Mouse (Mus musculus) G1E (cell line): Measurements from ENCODE around the gene Cntnap1. TPM values are rescaled to one million over a fixed set of nuclear protein-coding genes. Genes with fewer than 3 reads are reported as not detected.
A peak's percentile ranks its signal among the peaks of the same experiment; 100 is the strongest.

Source experiments
- ATAC-seq: 2 replicates; pipeline ENCODE4 v1.8.0; 2016; ENCODE audit warnings: mild to moderate bottlenecking; ENCODE audit not compliant: insufficient number of reproducible peaks, poor library complexity, low FRiP score, severe bottlenecking; ENCODE audit errors: extremely low read depth
- DNase-seq: peaks from one replicate; pipeline ENCODE4 v3.0.0; 2012; ENCODE audit warnings: low spot score
- H3K27me3 ChIP-seq: 2 replicates; pipeline ENCODE4 v1.6.1; 2012; ENCODE audit warnings: mild to moderate bottlenecking, low read length, inconsistent platforms; ENCODE audit not compliant: insufficient read depth
- H3K36me3 ChIP-seq: replicated peaks from 2 replicates; pipeline ENCODE3; 2012; ENCODE audit warnings: mild to moderate bottlenecking, inconsistent platforms
- H3K4me1 ChIP-seq: 2 replicates; pipeline ENCODE4 v1.6.1; 2012; ENCODE audit warnings: low read depth, low read length, inconsistent platforms, mixed read lengths; ENCODE audit not compliant: insufficient read depth
- H3K4me3 ChIP-seq: 2 replicates; pipeline ENCODE4 v1.5.1; 2012; ENCODE audit warnings: low read depth, mild to moderate bottlenecking, inconsistent platforms, low read length, moderate library complexity, mixed read lengths
- H3K9me3 ChIP-seq: replicated peaks from 2 replicates; pipeline ENCODE4 v1.6.1; 2012; ENCODE audit warnings: inconsistent platforms
- CTCF ChIP-seq: IDR thresholded peaks from 2 replicates; pipeline ENCODE4 v1.5.1; 2012; ENCODE audit warnings: low read depth, low read length, inconsistent platforms, mixed read lengths
- GATA1 ChIP-seq: IDR thresholded peaks from 2 replicates; pipeline ENCODE4 v1.6.1; 2012; ENCODE audit warnings: borderline replicate concordance, low read length, inconsistent platforms, mixed read lengths
- GATA2 ChIP-seq: IDR thresholded peaks from 2 replicates; pipeline ENCODE4 v1.6.1; 2012; ENCODE audit warnings: low read depth, low read length, inconsistent platforms, borderline replicate concordance
- POLR2AphosphoS5 ChIP-seq: IDR thresholded peaks from 2 replicates; pipeline ENCODE4 v1.6.1; 2012; ENCODE audit warnings: low read depth, low read length, inconsistent platforms; ENCODE audit not compliant: insufficient replicate concordance
- TAL1 ChIP-seq: conservative IDR thresholded peaks from 2 replicates; pipeline ENCODE4 v1.6.1; 2012; ENCODE audit warnings: low read depth, low read length, inconsistent platforms, mixed read lengths
- polyA plus RNA-seq: library from polyadenylated mRNA; stranded (reverse); fragments of >175 nt; gene quantifications from 2 replicates; pipeline ENCODE4 v1.2.3, GENCODE M21; 2012
- total RNA-seq, 2 experiments: library from RNA; stranded (forward) in 1 of 2; stranded (reverse) in 1 of 2; fragments of 200-1000 nt in 1 of 2; fragments of >200 nt in 1 of 2; fragmentation: Nextera tagmentation in 1 of 2; gene quantifications; 2 replicates each; pipeline ENCODE4 v1.2.3; 2014 to 2017

The Cntnap1 gene
- total and polyA plus RNA-seq, 3 experiments = under 0.01 to 0.02 TPM; not detected in 1

GRCm38 (mm10) chr11:101173631-101174388, 3.5 kb downstream of the Cntnap1 start:
- Histone ChIP-seq H3K27me3 (peaks cover 85% of the 10 kb centered on the region), H3K4me1 (peaks cover 63% of the 10 kb centered on the region), H3K4me3 (peak overlapping the region; percentile 65; the same call in 1 of the 2 replicates), H3K36me3 (no peaks in the 10 kb centered on the region), H3K9me3 (0 out of 2 replicates have a peak, but pooled peaks cover 2% of the 10 kb centered on the region)
- ATAC-seq = no peak
- TF ChIP-seq GATA2 (no peak), CTCF (peak; percentile 85), POLR2AphosphoS5 (no peak)
- peak; percentile 50 for DNase-seq

- Histone ChIP-seq H3K4me1 (peaks cover 63% of the 10 kb centered on the region), H3K27me3 (peaks cover 84% of the 10 kb centered on the region), H3K36me3 (no peaks in the 10 kb centered on the region), H3K9me3 (0 out of 2 replicates have a peak, but pooled peaks cover 2% of the 10 kb centered on the region), H3K4me3 (peak overlapping the region; percentile 65; the same call in 1 of the 2 replicates)
- TF ChIP-seq POLR2AphosphoS5 (no peak), TAL1 (no peak), GATA2 (no peak), CTCF (no peak), GATA1 (no peak)
- no peak for DNase-seq
- no peak for ATAC-seq
Observed at GRCm38 (mm10) chr11:101174389-101174745, 4.0 kb downstream of the Cntnap1 start.

- Histone ChIP-seq H3K27me3 (peaks cover 79% of the 10 kb centered on the region), H3K4me3 (peak within 1 kb of the TSS; percentile 65; the same call in 1 of the 2 replicates), H3K36me3 (no peaks in the 10 kb centered on the region), H3K9me3 (0 out of 2 replicates have a peak, but pooled peaks cover 2% of the 10 kb centered on the region), H3K4me1 (peaks cover 59% of the 10 kb centered on the region)
- DNase-seq = no peak
- ATAC-seq = no peak
- TF ChIP-seq TAL1 (no peak), GATA1 (no peak), POLR2AphosphoS5 (no peak), CTCF (no peak), GATA2 (no peak)
Observed at GRCm38 (mm10) chr11:101174851-101175628, 4.7 kb downstream of the Cntnap1 start, which contains the start of gene Ccr10. Gene Ccr10 (minus strand): TSS chr11:101175443.

- ATAC-seq (no peak), DNase-seq (no peak)
- peaks cover 74% of the 10 kb centered on the region for H3K27me3 ChIP-seq
- H3K4me1 ChIP-seq = peaks cover 56% of the 10 kb centered on the region
- no peaks in the 10 kb centered on the region for H3K36me3 ChIP-seq
- no peak overlapping the region for H3K4me3 ChIP-seq
- H3K9me3 ChIP-seq = 0 out of 2 replicates have a peak, but pooled peaks cover 2% of the 10 kb centered on the region
- TF ChIP-seq POLR2AphosphoS5 = no peak
- TF ChIP-seq CTCF = no peak
- TF ChIP-seq TAL1 = no peak
- no peak for TF ChIP-seq GATA1
- no peak for TF ChIP-seq GATA2
Observed at GRCm38 (mm10) chr11:101175636-101176116, 5.4 kb downstream of the Cntnap1 start.

GRCm38 (mm10) chr11:101176117-101176691, 5.9 kb downstream of the Cntnap1 start:
- H3K27me3 ChIP-seq = peaks cover 71% of the 10 kb centered on the region
- DNase-seq (no peak), ATAC-seq (no peak)
- H3K36me3 ChIP-seq = no peaks in the 10 kb centered on the region
- H3K4me3 ChIP-seq = no peak overlapping the region; the same call in 1 of the 2 replicates
- 0 out of 2 replicates have a peak, but pooled peaks cover 2% of the 10 kb centered on the region for H3K9me3 ChIP-seq
- H3K4me1 ChIP-seq = peaks cover 54% of the 10 kb centered on the region
- TF ChIP-seq GATA2 = no peak
